Mouse (Mus musculus) testis, adult 2 months (tissue): ENCODE measurements around the gene Adi1.

Source experiments
- CTCF ChIP-seq: fragments of 200-500 bp; IDR thresholded peaks from 2 replicates; pipeline ENCODE4 v1.5.1; 2012; ENCODE audit warnings: low read depth, mild to moderate bottlenecking, inconsistent platforms, low read length, moderate library complexity; ENCODE audit not compliant: control insufficient read depth, insufficient read depth, insufficient replicate concordance
- POLR2A ChIP-seq: fragments of 200-500 bp; IDR thresholded peaks from 2 replicates; pipeline ENCODE4 v1.6.1; 2012; ENCODE audit warnings: low read depth, mild to moderate bottlenecking, inconsistent platforms, low read length, moderate library complexity; ENCODE audit not compliant: control insufficient read depth

- TF ChIP-seq CTCF: no peak
- no peak for TF ChIP-seq POLR2A
Observed at GRCm38 (mm10) chr12:28688996-28689395, 14.0 kb downstream of the Adi1 start.
